Mouse (Mus musculus) gastrocnemius, postnatal 14 days (tissue): ENCODE results near the gene Rpl26. TPM values are rescaled to one million over a fixed set of nuclear protein-coding genes. Genes with fewer than 3 reads are reported as not detected.
"Not testable (repeated sequence)": the region's sequence is repeated elsewhere in the genome, so short reads cannot be mapped to it uniquely, and the experiment has no call there.

Experiments
- DNase-seq: peaks from one replicate; pipeline ENCODE4 v3.0.0; 2021; ENCODE audit warnings: mixed read lengths
- intact Hi-C: fragments of 180-260 bp; cut with DNase I; formaldehyde crosslinking; loops from one replicate; pipeline ENCODE4 v1.15.1; 2025; ENCODE audit warnings: low total_unique reads
- total RNA-seq, 2 experiments: library from RNA; stranded (reverse); gene quantifications; 2 replicates each; pipeline ENCODE4 v1.2.3; 2021

The Rpl26 gene
- total RNA-seq, 2 experiments from 2014 or later, result 791 to 878 TPM

- DNase-seq, result no peak
- intact Hi-C loops, result loop anchor here (5.0 kb wide), 2 partner anchors 36 to 76 kb away; no protein-coding TSS in a partner anchor
Observed at GRCm38 (mm10) chr11:68905665-68906460, 4.5 kb downstream of the Rpl26 start.

- intact Hi-C loops, result loop anchor here (5.0 kb wide), 2 partner anchors 36 to 76 kb away; no protein-coding TSS in a partner anchor
Observed at GRCm38 (mm10) chr11:68906461-68906790, 5.0 kb downstream of the Rpl26 start.

GRCm38 (mm10) chr11:68907251-68907650 lies 5.9 kb downstream of the Rpl26 start:
- intact Hi-C loops, result loop anchor here (5.0 kb wide), 2 partner anchors 35 to 75 kb away; no protein-coding TSS in a partner anchor

More at GRCm38 (mm10) chr11:68906461-68906790, 5.0 kb downstream of the Rpl26 start:
- no peak for DNase-seq

GRCm38 (mm10) chr11:68908846-68909503 lies 7.6 kb downstream of the Rpl26 start:
- intact Hi-C loops, result loop anchor here (5.0 kb wide), 2 partner anchors 33 to 73 kb away; no protein-coding TSS in a partner anchor

More at GRCm38 (mm10) chr11:68907251-68907650, 5.9 kb downstream of the Rpl26 start:
- no peak for DNase-seq

GRCm38 (mm10) chr11:68911531-68912177 lies 10.3 kb downstream of the Rpl26 start:
- DNase-seq, result no peak
- intact Hi-C loops, result no loop called here

More at GRCm38 (mm10) chr11:68908846-68909503, 7.6 kb downstream of the Rpl26 start:
- no peak for DNase-seq

- intact Hi-C loops, result no loop called here
- no peak for DNase-seq
Observed at GRCm38 (mm10) chr11:68914566-68914965, 13.2 kb downstream of the Rpl26 start.

- intact Hi-C loops, result no loop called here
- no peak for DNase-seq
Observed at GRCm38 (mm10) chr11:68923191-68923590, 21.8 kb downstream of the Rpl26 start.

- no peak for DNase-seq
- intact Hi-C loops, result no loop called here
Observed at GRCm38 (mm10) chr11:68924749-68925148, 23.4 kb downstream of the Rpl26 start.

GRCm38 (mm10) chr11:68926981-68927380 lies 25.6 kb downstream of the Rpl26 start, which contains the start of gene Odf4:
TSS of gene Odf4 (minus strand) at chr11:68927081.
- intact Hi-C loops, result no loop called here
- DNase-seq, result no peak

- no peak for DNase-seq
- intact Hi-C loops, result no loop called here
Observed at GRCm38 (mm10) chr11:68929947-68930346, 28.6 kb downstream of the Rpl26 start.

GRCm38 (mm10) chr11:68933885-68934507 lies 32.6 kb downstream of the Rpl26 start:
- intact Hi-C loops, result no loop called here
- no peak for DNase-seq

- intact Hi-C loops, result not testable (repeated sequence)
Observed at GRCm38 (mm10) chr11:68936951-68937350, 35.6 kb downstream of the Rpl26 start.

GRCm38 (mm10) chr11:68939451-68940304 lies 38.3 kb downstream of the Rpl26 start:
- peak; percentile 83 for DNase-seq
- intact Hi-C loops, result loop anchor here (5.0 kb wide), 1 partner anchor 32 kb away; no protein-coding TSS in a partner anchor

More at GRCm38 (mm10) chr11:68936951-68937350, 35.6 kb downstream of the Rpl26 start:
- not testable (repeated sequence) for DNase-seq

GRCm38 (mm10) chr11:68940516-68940915 lies 39.1 kb downstream of the Rpl26 start:
- no peak for DNase-seq
- intact Hi-C loops, result loop anchor here (5.0 kb wide), 1 partner anchor 33 kb away; no protein-coding TSS in a partner anchor

GRCm38 (mm10) chr11:68942731-68943130 lies 41.3 kb downstream of the Rpl26 start:
- DNase-seq, result no peak
- intact Hi-C loops, result loop anchor here (5.0 kb wide), 1 partner anchor 35 kb away; no protein-coding TSS in a partner anchor

- no peak for DNase-seq
- intact Hi-C loops, result no loop called here
Observed at GRCm38 (mm10) chr11:68945245-68945644, 43.9 kb downstream of the Rpl26 start.

GRCm38 (mm10) chr11:68946001-68946400 lies 44.6 kb downstream of the Rpl26 start:
- intact Hi-C loops, result no loop called here
- DNase-seq, result no peak

GRCm38 (mm10) chr11:68946806-68947440 lies 45.5 kb downstream of the Rpl26 start:
- DNase-seq, result no peak
- intact Hi-C loops, result no loop called here
